Mouse (Mus musculus): ENCODE results near the gene Agpat2.

GRCm38 (mm10) chr2:26583640-26584039 lies 20.6 kb downstream of the Agpat2 start:
- TF ChIP-seq POLR2A (IDR thresholded peaks at IDR 0.05; ENCODE audit: borderline replicate concordance, extremely low read depth, insufficient read depth, insufficient read length, poor library complexity, severe bottlenecking) (peak; percentile 16; the same call in 1 of the 2 replicates), CTCF (IDR thresholded peaks at IDR 0.05; ENCODE audit: borderline replicate concordance, extremely low read depth, insufficient read depth, insufficient read length) (no peak)
